ENCODE assay signal across 9 mouse cellular contexts in genomic region chr10:98485751-98486681, GRCm38 (mm10).
DNase-seq lines count a peak whose midpoint lies in the region; ATAC-seq lines count a peak whose summit lies in the region.
"Had no signal": no experiment of that assay in that cellular context is flagged by ENCODE, and none has a peak within 500 bp of the region (broad histone marks: within the 10 kb centered on the region; RNA-seq: fewer than 3 reads in every experiment).

No protein-coding gene starts in this region.

- H3K27ac ChIP-seq in embryonic facial prominence, embryonic 14.5 days (replicated peaks; ENCODE audit: low read depth, low read length): 0 out of 2 replicates have a peak overlapping the region, but pooled peaks have one; percentile 21
- H3K27ac ChIP-seq in midbrain, embryonic 13.5 days: no peak overlapping the region

- no peaks in the 10 kb centered on the region for H3K27me3 ChIP-seq in embryonic facial prominence, embryonic 14.5 days (replicated peaks; ENCODE audit: control insufficient read depth, insufficient read depth, low read length)
- H3K27me3 ChIP-seq in midbrain, embryonic 13.5 days: no peaks in the 10 kb centered on the region
- H3K27me3 ChIP-seq: Patski had no signal

- H3K9ac ChIP-seq in embryonic facial prominence, embryonic 14.5 days (ENCODE audit: low read depth, low read length): no peak overlapping the region
- no peak overlapping the region for H3K9ac ChIP-seq in midbrain, embryonic 13.5 days (replicated peaks)

- no peaks in the 10 kb centered on the region for H3K4me1 ChIP-seq in embryonic facial prominence, embryonic 14.5 days (ENCODE audit: control insufficient read depth, insufficient read depth, low read length)
- H3K4me1 ChIP-seq in midbrain, embryonic 13.5 days (replicated peaks): no peaks in the 10 kb centered on the region

- 60% methylated on average over 20 of the region's 20 CpGs for WGBS in embryonic facial prominence, embryonic 14.5 days
- 90% methylated on average over 20 of the region's 20 CpGs for WGBS in midbrain, embryonic 13.5 days

- H3K9me3 ChIP-seq in embryonic facial prominence, embryonic 14.5 days (ENCODE audit: control insufficient read depth, low read length): peaks cover 5% of the 10 kb centered on the region; the same call in 1 of the 2 replicates
- no peaks in the 10 kb centered on the region for H3K9me3 ChIP-seq in midbrain, embryonic 13.5 days

- peak overlapping the region; percentile 33 for H3K4me2 ChIP-seq in embryonic facial prominence, embryonic 14.5 days (ENCODE audit: low read depth, low read length)
- no peak overlapping the region for H3K4me2 ChIP-seq in midbrain, embryonic 13.5 days (replicated peaks)

- no peaks in the 10 kb centered on the region for H3K36me3 ChIP-seq in embryonic facial prominence, embryonic 14.5 days (ENCODE audit: control insufficient read depth, insufficient read depth, low read length)
- no peaks in the 10 kb centered on the region for H3K36me3 ChIP-seq in midbrain, embryonic 13.5 days

- ATAC-seq in embryonic facial prominence, embryonic 14.5 days (ENCODE audit: low read depth): no peak
- no peak for ATAC-seq in midbrain, embryonic 13.5 days
- ATAC-seq in erythroblast, adult 5-6 weeks (replicated peaks; ENCODE audit: low FRiP score, poor library complexity, severe bottlenecking): no peak
- ATAC-seq: Patski had no signal

- H3K4me3 ChIP-seq in embryonic facial prominence, embryonic 14.5 days (ENCODE audit: low read depth, low read length): no peak overlapping the region
- H3K4me3 ChIP-seq in midbrain, embryonic 13.5 days (replicated peaks): no peak overlapping the region

- DNase-seq in lung, postnatal 36 days: peak; percentile 4
- DNase-seq in lung, postnatal 4 days: no peak
- DNase-seq in embryonic facial prominence, embryonic 14.5 days (ENCODE audit: low spot score): peak; percentile 16
- peak; percentile 40 to 52 for DNase-seq in layer of hippocampus, postnatal 25 days (ENCODE audit: extremely low spot score in 1 of 2, low spot score in 1 of 2)
- peak; percentile 35 for DNase-seq in right cerebral cortex, postnatal 14 days
- no peak for DNase-seq in adrenal gland, adult 8-10 months

Comparison
In these comparisons a context has a peak if more than half of its experiments do, and no peak if none do; other contexts are left out.
1. DNase-seq: peak in lung, postnatal 36 days (single experiment), embryonic facial prominence, embryonic 14.5 days (single experiment), layer of hippocampus, postnatal 25 days (2 of 2) and right cerebral cortex, postnatal 14 days (single experiment); none in lung, postnatal 4 days (0 of 2) and adrenal gland, adult 8-10 months (single experiment).